Mouse (Mus musculus): ENCODE measurements around the gene Tbc1d23. TPM values are rescaled to one million over a fixed set of nuclear protein-coding genes. Genes with fewer than 3 reads are reported as not detected.
A peak's percentile ranks its signal among the peaks of the same experiment; 100 is the strongest.
"Not testable (repeated sequence)": the region's sequence is repeated elsewhere in the genome, so short reads cannot be mapped to it uniquely, and the experiment has no call there.

Gene Tbc1d23
- polyA plus RNA-seq, 1 experiment = 49.5 TPM

GRCm38 (mm10) chr16:57250991-57251390 lies 19.7 kb upstream of the Tbc1d23 start:
- no peak for DNase-seq (ENCODE audit: low read depth)
- TF ChIP-seq POLR2A (IDR thresholded peaks at IDR 0.05; ENCODE audit: borderline replicate concordance, extremely low read depth, insufficient read depth, insufficient read length, poor library complexity, severe bottlenecking) (no peak), CTCF (IDR thresholded peaks at IDR 0.05; ENCODE audit: borderline replicate concordance, extremely low read depth, insufficient read depth, insufficient read length) (no peak)

GRCm38 (mm10) chr16:57247464-57247863 lies 16.2 kb upstream of the Tbc1d23 start:
- TF ChIP-seq CTCF (IDR thresholded peaks at IDR 0.05; ENCODE audit: borderline replicate concordance, extremely low read depth, insufficient read depth, insufficient read length) (no peak), POLR2A (IDR thresholded peaks at IDR 0.05; ENCODE audit: borderline replicate concordance, extremely low read depth, insufficient read depth, insufficient read length, poor library complexity, severe bottlenecking) (no peak)
- no peak for DNase-seq (ENCODE audit: low read depth)

- TF ChIP-seq POLR2A (IDR thresholded peaks at IDR 0.05; ENCODE audit: borderline replicate concordance, extremely low read depth, insufficient read depth, insufficient read length, poor library complexity, severe bottlenecking) = no peak
- TF ChIP-seq CTCF (IDR thresholded peaks at IDR 0.05; ENCODE audit: borderline replicate concordance, extremely low read depth, insufficient read depth, insufficient read length) = no peak
- no peak for DNase-seq (ENCODE audit: low read depth)
Measured at GRCm38 (mm10) chr16:57246596-57246995, 15.3 kb upstream of the Tbc1d23 start.

GRCm38 (mm10) chr16:57243858-57244248 lies 12.5 kb upstream of the Tbc1d23 start:
- peak; percentile 87 for DNase-seq (ENCODE audit: low read depth)
- TF ChIP-seq POLR2A (IDR thresholded peaks at IDR 0.05; ENCODE audit: borderline replicate concordance, extremely low read depth, insufficient read depth, insufficient read length, poor library complexity, severe bottlenecking) = no peak
- peak; percentile 91 for TF ChIP-seq CTCF (IDR thresholded peaks at IDR 0.05; ENCODE audit: borderline replicate concordance, extremely low read depth, insufficient read depth, insufficient read length)

GRCm38 (mm10) chr16:57243205-57243857 lies 12.0 kb upstream of the Tbc1d23 start:
- TF ChIP-seq CTCF (IDR thresholded peaks at IDR 0.05; ENCODE audit: borderline replicate concordance, extremely low read depth, insufficient read depth, insufficient read length) (no peak), POLR2A (IDR thresholded peaks at IDR 0.05; ENCODE audit: borderline replicate concordance, extremely low read depth, insufficient read depth, insufficient read length, poor library complexity, severe bottlenecking) (no peak)
- no peak for DNase-seq (ENCODE audit: low read depth)

- TF ChIP-seq CTCF (IDR thresholded peaks at IDR 0.05; ENCODE audit: borderline replicate concordance, extremely low read depth, insufficient read depth, insufficient read length) (no peak), POLR2A (IDR thresholded peaks at IDR 0.05; ENCODE audit: borderline replicate concordance, extremely low read depth, insufficient read depth, insufficient read length, poor library complexity, severe bottlenecking) (no peak)
- no peak for DNase-seq (ENCODE audit: low read depth)
Measured at GRCm38 (mm10) chr16:57242857-57243204, 11.5 kb upstream of the Tbc1d23 start.

- TF ChIP-seq CTCF (IDR thresholded peaks at IDR 0.05; ENCODE audit: borderline replicate concordance, extremely low read depth, insufficient read depth, insufficient read length) (no peak), POLR2A (IDR thresholded peaks at IDR 0.05; ENCODE audit: borderline replicate concordance, extremely low read depth, insufficient read depth, insufficient read length, poor library complexity, severe bottlenecking) (no peak)
- no peak for DNase-seq (ENCODE audit: low read depth)
Measured at GRCm38 (mm10) chr16:57235871-57236510, 4.7 kb upstream of the Tbc1d23 start.

- not testable (repeated sequence) for DNase-seq (ENCODE audit: low read depth)
Measured at GRCm38 (mm10) chr16:57231937-57232310, 620 bp upstream of the Tbc1d23 start.

- no peak for DNase-seq (ENCODE audit: low read depth)
- TF ChIP-seq POLR2A (IDR thresholded peaks at IDR 0.05; ENCODE audit: borderline replicate concordance, extremely low read depth, insufficient read depth, insufficient read length, poor library complexity, severe bottlenecking) (no peak), CTCF (IDR thresholded peaks at IDR 0.05; ENCODE audit: borderline replicate concordance, extremely low read depth, insufficient read depth, insufficient read length) (no peak)
Measured at GRCm38 (mm10) chr16:57226444-57226843, 4.9 kb downstream of the Tbc1d23 start.

GRCm38 (mm10) chr16:57220361-57220760 lies 10.9 kb downstream of the Tbc1d23 start:
- TF ChIP-seq POLR2A (IDR thresholded peaks at IDR 0.05; ENCODE audit: borderline replicate concordance, extremely low read depth, insufficient read depth, insufficient read length, poor library complexity, severe bottlenecking) (no peak), CTCF (IDR thresholded peaks at IDR 0.05; ENCODE audit: borderline replicate concordance, extremely low read depth, insufficient read depth, insufficient read length) (no peak)
- no peak for DNase-seq (ENCODE audit: low read depth)

- TF ChIP-seq POLR2A (IDR thresholded peaks at IDR 0.05; ENCODE audit: borderline replicate concordance, extremely low read depth, insufficient read depth, insufficient read length, poor library complexity, severe bottlenecking) (no peak), CTCF (IDR thresholded peaks at IDR 0.05; ENCODE audit: borderline replicate concordance, extremely low read depth, insufficient read depth, insufficient read length) (no peak)
- no peak for DNase-seq (ENCODE audit: low read depth)
Measured at GRCm38 (mm10) chr16:57215957-57216356, 15.3 kb downstream of the Tbc1d23 start.

GRCm38 (mm10) chr16:57211037-57211436 lies 20.3 kb downstream of the Tbc1d23 start:
- no peak for DNase-seq (ENCODE audit: low read depth)
- no peak for TF ChIP-seq POLR2A (IDR thresholded peaks at IDR 0.05; ENCODE audit: borderline replicate concordance, extremely low read depth, insufficient read depth, insufficient read length, poor library complexity, severe bottlenecking)
- TF ChIP-seq CTCF (IDR thresholded peaks at IDR 0.05; ENCODE audit: borderline replicate concordance, extremely low read depth, insufficient read depth, insufficient read length) = no peak

All from brain, embryonic 14.5 days (tissue).